Mouse (Mus musculus) kidney, adult 8-10 months (tissue): ENCODE results near the gene Ppm1l.

Source experiments
- DNase-seq, 2 experiments: peaks; one replicate each; pipeline ENCODE4 v3.0.0; 2022

The Ppm1l gene

DNA sequence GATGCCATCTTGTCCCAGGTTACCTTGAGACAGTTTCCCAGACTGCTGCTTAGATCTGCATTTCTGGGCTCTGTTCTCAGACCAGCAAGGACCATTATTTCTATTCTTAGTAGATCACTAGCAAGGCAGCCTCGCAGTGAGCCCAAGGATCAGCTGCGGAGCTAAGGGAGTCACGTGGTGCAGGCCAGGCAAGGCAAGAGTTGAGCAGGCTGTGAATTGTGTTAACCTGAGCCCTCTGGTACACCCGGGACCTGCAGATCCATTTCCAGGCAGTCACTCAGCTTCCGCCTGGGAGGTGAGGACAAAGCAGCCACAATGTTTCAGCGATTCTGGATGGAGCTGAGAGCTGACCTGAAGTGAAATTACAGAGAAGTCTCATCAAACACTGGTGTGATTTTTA lies 185.3 kb downstream of the Ppm1l start:
- no peak for DNase-seq

DNA sequence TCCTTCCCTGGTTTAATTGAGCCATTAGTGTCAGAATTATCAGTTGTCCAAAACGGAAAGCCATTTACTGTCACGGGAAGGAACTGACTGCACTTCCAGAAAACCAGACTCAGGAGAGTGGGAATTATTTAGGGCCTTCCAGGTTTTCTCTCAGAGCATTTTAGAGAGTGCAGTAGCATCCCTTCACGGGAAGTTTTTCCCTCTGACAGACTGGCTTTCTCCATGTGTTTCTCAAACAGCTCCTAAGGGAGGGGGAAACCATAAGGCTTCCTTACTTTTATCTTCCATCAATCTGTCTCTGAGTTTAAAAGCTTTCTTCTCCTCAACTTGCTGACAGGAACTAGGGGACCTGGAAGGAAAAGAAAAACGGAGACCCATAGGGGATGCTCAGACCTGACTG lies 185.9 kb downstream of the Ppm1l start:
- no peak for DNase-seq

DNA sequence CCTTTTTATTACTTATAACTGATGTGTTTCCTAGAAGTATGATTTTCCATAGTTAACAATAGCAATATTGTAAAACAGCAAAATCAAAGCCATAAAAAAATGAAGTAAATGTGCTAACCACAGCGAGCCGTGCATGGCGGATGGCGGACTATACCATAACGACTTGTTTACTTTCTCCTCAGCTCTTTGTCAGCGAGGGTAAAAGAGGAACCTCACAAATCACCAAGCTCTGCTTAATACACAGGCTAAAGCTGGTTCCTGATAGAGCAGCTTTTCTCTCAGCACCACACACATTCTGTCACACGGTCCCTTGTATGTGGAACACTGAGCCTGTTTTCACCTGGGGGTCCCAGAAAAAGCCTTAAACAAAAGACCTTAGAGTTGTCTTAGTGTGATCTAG lies 188.4 kb downstream of the Ppm1l start:
- DNase-seq = no peak

DNA sequence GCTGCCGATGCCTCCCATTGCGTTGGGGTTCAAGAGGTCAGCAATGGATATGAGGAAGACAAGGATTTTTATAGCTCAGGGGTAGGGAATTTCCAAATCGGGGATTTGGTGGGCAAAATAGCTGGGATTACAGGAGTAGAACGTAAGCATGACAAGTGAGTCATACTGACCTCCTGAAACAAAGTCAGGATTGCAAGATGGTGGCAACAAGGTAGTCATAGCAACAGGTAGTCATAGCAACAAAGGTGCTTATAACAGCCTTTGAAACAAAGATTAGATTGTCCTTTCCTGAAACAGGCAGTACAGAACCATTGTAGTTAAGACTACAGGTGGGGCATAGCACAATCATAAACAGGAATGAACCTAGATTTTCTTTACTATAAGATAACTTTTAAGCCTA lies 189.7 kb downstream of the Ppm1l start:
- DNase-seq = no peak

DNA sequence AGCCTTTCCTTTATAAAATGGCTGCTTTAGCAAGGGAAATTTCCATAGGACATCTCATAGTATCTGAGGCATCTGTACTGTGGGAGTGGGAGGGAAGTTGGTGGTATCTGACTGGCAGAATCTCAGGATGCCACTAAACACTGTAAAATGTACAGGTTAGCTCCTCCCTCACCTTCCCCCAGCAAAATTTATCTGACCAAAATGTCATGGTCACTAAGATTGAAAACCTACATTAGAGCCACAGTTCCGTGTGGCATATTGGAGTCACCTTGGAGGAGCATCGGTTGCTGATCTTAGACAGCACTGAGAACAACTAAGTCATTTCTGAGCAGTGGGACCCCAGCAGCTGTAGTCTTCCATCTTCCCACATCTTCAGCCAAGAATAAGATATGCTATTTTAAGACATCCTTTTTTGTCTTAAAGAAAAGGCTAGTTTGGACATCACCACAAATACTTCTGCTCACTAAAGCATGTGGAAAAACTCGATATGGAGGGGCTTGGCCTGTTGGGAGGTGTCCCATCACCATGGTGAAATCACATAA lies 192.8 kb downstream of the Ppm1l start:
- DNase-seq = no peak

DNA sequence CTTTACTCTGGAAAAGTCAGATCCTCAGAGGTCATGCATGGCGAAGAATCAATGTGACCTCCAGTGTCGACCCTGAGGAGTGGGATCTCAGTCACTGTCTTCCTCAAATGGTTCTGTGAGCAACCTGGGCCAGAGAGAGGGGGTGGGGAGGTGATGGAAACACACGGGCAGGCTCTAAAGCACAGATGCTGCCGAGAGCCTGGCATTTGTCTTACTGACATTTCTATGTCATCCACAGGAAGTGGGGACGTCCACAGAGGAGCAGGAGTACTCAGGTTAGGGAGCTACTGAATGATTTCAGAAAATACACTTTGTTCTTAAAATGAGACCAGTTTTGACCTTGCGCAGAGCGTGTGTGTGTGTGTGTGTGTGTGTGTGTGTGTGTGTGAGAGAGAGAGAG lies 195.2 kb downstream of the Ppm1l start:
- DNase-seq = no peak

DNA sequence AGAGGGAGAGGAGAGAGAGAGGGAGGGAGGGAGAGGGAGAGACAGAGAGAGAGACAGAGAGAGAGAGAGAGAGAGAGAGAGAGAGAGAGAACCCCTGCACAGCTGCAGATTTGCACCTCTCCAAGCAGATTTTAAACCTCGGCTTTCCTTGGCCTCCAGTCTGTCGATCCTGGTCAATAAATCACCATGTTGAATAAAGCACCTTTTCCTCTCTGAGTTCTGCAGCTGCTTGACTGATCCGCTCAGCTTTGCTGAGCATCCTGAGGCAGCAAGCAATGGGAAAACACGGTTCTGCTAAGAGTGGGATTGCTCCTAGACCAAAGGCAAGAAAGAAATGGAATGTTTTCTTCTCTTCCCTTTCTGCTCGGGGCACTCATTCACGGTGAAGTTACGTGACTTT lies 195.7 kb downstream of the Ppm1l start:
- DNase-seq = no peak

DNA sequence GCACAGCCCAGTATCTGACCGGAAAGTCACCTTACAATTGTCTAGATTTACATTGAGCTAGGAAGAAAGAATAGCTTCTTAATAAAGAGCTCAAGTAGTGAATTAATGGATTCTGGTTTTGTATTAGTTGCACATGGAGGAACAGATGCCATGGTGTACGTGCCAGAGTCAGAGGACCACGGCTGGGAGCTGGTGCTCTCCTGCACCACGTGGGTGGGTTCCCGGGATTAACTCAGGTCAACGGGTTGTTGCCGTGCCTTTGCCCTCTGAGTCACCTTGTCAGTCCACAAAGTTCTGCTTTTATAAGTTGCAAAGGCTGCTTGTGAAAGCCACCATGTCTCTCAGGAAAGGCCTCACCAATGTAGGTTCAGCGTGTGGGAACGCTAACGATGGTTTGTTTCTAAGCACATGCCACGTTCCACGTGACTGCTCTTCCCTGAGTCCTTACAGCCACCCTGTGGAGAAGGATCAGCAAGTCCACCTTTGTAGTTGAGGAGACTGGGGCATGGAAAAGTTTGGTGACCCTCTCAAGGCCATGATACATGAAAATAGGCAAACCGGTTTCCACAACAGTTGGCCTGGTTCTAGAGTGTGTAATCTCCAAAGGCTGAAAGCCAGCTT lies 199.2 kb downstream of the Ppm1l start:
- peak; percentile 10 to 17 for DNase-seq

DNA sequence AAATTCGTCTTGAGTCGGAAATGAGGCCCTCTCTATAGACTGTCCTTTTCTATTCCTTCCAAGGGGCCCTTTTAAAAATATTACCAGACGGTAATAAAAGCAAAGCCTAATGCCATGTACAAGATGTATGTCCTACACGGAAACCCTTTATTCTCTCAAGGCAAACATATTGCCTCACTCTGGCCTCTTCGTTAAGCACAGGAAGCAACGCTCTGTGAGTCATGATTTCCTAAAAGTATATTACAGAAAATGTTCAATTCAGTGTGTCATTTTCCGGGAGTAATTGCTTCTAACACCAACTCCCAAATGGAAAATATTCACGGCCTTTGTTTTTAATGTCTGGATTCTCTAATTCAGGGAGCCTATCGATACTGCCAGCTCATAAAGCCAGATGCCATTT lies 202.5 kb downstream of the Ppm1l start:
- no peak for DNase-seq

DNA sequence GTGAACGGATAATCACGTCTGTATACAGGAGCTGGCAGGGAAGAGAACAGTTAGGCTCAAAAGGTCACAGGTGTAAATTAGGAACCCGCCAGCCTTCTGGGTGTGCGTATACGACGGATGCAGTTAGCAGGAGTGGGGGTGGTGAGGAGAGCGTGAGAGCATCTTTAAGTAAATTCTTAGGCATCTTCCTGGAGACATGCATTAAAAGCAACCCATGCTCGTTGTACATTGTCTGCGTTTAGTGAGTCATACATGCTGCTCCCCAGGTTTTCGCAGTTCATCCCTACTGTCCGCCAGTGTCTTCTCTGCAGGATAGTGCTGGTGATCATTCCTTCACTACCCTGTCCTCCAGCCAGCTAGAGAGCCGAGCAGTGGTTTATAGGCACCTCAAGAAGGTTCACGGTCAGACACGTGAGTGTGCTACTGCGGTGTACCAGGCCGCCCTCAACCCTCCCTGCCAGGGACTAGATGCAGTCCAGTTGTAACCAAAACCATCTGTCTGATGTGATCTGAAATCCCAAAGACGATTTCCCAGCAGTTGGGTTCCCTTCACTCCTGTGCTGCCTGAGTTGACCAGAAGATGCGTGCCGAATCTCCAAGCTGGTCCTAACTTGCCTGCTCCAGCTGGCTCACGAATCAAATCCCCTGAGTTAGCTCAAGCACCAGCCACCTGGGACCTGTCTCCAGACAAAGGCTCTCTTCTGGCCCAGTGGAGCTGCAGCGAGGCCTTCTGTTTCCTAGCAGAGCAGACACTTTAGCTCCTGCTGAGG lies 203.3 kb downstream of the Ppm1l start:
- DNase-seq = no peak

DNA sequence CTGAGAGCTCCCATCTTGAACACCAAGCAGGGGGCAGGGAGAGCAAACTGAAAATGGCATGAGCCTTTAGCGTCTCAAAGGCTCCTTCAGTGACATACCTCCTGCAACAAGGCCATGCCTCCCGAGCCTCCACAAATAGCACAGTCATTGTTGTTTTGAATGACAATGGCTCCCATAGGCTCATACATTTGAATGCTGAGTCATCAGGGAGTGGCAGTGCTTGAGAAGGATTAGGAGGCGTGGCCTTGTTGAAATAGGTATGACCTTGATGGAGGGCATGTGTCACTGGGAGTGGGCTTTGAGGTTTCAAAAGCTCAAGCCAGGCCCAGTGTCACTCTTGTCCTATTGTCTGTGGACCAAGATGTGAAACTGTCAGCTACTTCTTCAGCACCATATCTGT lies 205.6 kb downstream of the Ppm1l start:
- DNase-seq = no peak

DNA sequence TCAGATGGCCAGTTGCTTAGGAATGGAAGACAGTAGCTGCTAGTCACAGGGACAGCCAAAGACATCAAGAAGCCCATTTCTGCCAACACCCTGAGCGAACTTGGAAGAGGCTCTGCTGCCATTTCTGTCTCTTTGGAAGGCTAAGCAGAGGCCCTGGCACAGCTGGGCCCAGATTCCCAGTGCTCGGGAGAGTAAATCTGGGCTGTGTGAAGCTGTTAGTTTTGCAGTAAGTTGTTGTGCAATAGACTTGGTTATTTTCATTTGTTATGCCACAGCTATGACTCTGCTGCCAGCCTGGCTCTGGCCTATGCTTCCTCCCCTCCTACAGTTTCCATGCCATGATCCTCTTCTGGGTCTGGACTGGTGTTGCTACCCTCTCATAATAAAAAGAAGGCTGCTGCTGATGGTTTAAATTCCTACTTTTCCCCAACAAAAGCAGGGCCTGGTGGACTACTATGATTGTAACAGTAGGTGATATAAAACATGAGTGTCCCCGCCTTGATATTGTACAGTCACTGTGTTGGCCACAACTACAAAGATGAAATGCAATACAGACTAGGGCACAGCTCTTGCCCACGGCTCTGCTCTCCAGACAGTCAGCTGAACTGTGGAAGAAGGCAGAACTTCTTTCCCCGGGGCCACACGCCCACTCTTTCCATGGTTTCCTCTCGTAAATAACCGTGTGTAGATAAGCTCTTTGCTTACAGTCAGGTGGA lies 207.9 kb downstream of the Ppm1l start:
- no peak for DNase-seq

DNA sequence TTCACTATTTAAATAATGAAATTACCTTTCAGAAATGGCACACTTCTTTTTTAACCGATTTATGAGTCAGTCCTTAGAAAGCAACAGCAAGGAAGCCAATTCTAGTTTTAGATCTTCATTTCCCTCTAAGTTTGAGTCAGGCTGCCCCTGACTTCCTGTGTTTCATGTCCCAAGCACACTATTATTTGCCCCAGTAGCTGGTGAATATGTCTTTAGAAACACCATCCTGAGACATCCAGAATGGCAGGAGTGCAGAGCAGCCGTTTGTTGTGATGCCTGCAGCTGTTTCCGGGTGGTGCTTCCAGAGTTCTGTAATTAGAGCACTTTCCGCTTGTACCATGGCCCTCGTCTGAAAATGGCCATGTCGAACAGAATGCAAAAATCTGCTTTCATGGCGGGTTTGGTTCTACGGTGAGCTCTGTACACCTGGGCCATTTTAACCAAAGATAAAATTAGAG lies 208.4 kb downstream of the Ppm1l start:
- DNase-seq = no peak

DNA sequence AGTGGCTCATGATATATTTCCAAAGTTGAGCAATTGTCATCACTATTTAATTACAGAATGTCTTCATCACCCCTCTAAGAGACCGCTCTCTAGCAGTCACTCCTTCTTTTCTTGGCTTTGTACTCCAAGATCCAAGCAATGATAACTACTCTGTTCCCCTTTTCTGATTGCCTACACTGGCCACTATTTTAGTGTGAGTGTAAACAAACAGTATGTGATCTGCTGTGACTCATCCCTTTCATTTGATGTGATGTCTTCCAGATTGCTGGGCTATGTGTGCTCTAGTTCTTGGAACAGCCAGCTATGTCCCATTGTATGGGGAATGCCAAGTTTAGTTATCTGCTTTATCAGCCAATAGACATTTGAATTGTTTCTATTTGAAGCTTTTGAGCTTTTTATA lies 210.7 kb downstream of the Ppm1l start:
- no peak for DNase-seq

DNA sequence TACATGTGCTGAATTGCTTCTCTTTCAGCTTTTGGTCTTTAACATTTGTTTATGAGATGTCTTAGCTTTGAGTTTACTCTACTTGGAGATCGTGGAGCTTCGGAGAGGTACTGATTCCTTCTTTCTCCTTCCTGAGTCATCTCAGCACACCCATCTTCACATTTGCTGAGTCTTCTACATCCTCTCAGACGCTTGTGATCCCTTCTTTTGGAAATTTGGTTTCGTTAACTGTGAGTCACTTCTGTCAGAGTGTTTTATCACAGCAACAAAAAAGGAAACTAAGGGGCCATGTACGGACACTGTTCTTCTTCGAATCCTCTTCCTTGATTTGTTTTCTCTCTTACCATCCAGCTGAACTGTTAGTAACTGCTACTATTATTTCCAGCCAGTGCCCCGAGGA lies 212.9 kb downstream of the Ppm1l start:
- no peak for DNase-seq

DNA sequence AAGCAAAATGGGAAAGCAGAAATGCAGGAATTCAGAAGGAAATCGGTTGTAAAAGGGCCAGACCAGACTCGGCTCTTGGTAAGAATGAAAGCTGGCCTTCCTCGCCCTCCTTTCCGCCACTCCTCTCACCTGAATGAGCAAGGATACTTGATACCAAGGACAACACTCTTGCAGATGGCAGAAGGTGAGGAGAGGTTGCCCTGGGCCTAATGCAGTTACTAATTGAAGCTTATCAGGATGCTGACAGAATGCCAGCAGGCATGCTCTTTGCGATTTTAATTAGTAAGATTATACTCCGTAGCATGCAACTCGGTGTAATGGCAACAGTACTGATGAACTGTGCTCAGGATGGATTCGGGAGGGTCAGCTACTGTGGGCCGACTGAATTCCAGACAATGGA lies 214.8 kb downstream of the Ppm1l start:
- no peak for DNase-seq

DNA sequence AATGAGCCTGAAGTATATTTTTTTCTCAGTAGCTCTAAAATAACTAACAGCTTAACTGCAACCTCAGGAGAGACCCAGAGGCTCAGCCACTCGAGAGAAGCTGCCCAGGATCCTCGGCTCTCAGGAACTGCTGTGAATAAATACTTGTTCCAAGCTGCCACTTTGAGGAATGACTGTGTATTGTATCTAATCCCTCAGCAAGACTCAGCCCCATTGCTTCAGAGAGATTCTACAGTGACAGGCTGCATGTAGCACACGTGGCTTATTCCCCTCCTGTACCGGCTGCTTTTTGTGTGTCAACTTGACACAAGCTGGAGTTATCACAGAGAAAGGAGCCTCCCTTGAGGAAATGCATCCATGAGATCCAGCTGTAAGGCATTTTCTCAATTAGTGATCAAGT lies 216.0 kb downstream of the Ppm1l start:
- no peak for DNase-seq

DNA sequence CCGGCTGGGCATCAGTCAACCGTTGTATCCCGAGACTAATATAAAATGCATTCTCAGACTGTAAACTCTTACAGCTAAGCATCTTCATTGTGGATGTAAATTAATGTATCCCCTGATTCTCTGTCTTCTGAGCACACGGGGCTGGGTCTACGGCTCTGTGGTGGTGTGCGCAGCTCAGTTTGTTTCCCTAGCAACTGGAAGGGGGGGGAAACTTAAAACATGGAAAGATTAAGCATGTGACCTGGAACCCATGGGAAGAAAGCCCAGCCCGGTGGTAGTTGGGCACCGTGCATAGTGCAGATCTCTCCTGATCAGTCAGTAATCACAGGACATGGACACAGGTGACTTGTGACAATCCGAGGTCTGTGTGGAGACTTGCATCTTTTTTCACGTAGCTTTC lies 218.8 kb downstream of the Ppm1l start:
- DNase-seq = no peak

DNA sequence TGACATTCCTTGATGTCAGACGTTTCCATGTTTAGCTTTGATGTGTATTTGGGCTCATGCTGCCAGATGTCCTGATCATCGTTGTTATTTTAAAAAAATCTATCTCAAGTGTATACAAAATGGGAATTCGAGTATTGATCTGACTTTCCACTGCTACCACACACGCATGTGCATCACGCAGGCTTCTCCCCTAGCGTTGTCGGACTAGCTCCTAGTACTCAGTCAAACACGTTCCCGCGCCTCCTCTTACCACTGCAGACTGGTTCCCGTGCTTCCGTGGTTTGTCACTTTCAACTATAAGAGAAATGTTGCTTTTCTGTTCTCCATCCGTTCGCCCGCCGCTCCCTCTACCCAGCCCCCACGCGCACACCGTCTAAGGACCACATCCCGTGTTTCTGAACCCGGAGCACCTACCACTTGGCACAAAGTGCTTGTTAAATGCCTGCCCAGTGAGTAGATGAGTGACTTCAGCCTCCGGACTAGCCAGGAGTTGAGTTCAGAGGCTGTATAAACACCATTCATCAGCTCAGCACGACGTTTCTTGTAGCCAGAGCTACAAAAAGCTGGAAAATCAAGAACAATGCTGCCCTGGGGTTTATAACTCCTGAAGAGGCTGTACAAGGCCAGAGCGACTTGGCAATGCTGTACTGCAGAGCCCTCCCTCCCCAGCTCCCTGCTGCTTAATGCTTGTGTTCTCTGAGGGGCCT lies 219.4 kb downstream of the Ppm1l start:
- no peak for DNase-seq

DNA sequence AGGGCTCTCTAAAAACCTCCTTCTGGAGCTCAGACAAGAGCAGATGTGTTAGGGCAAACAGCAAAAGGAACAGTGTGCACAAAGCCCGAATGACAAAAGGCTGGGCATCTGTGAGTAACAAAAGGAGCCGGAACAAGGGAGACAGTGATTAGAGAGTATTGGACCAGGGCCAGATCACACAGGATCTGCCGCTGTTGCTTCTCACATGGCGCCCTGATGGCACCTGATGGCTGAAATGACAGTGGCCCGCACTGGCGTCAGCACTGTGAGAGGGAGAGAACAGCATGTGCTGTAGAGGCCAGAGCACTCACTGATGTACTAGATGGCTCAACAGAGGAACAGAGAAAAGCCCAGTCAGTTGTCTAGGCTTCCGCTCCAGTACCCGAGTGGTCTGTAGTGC lies 226.3 kb downstream of the Ppm1l start:
- DNase-seq = no peak

DNA sequence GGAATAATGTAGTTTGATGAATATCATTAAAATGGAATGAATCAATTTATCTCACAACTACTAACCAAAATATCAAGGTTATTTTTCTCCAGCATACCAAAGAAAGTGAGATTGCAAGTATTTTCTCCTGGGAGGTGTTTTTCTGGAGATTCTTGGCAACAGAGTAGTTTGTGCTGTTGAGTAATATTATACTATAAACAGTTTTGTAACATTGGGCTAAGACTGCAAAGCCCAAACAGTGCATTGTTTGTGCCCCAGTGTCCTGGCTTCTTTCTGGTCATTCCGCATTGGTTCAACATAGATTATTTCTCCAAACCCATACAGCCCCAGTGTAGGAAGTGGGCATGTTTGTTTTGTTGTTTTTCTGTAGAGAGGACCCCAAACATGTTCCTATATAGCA lies 227.1 kb downstream of the Ppm1l start:
- no peak for DNase-seq

DNA sequence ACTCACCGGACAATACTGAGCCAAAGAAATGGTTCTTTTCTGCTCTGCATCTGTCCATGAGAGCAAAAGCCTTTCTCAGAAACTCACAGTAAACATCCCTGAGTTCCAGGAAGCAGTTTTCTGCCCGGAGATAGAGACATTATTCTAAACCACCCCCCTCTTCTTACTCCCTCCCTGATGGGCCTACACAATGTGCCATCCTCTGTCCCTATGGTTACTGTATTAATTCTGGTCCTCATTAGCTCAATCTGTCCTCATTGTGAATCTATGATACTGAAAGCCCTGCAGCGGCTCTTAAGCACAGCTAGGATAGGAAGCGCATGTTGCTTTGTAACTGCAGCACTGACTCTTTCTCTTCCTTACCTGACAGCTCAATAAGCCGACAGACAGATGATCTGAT lies 228.4 kb downstream of the Ppm1l start:
- no peak for DNase-seq
